Mouse (Mus musculus) liver, postnatal 0 days (tissue): ENCODE measurements around the gene Ski. TPM values are rescaled to one million over a fixed set of nuclear protein-coding genes. Genes with fewer than 3 reads are reported as not detected.

Experiments used
- ATAC-seq: fragments of 200-750 bp; cut with Nextera tagmentation; 2 replicates; pipeline ENCODE4 v1.8.0; 2017; ENCODE audit warnings: mild to moderate bottlenecking, moderate library complexity
- DNase-seq: peaks from one replicate; pipeline ENCODE4 v3.0.0-alpha.2; 2016
- H3K27ac ChIP-seq: fragments of 300-500 bp; sonication (generic); 2 replicates; pipeline ENCODE4 v1.5.1; 2014; ENCODE audit warnings: antibody characterized with exemption, moderate library complexity, mild to moderate bottlenecking, low read depth
- H3K27me3 ChIP-seq: fragments of 300-500 bp; sonication (generic); 2 replicates; pipeline ENCODE4 v1.6.1; 2014; ENCODE audit warnings: low read length, control low read depth, mixed read lengths; ENCODE audit not compliant: insufficient read depth
- H3K36me3 ChIP-seq: fragments of 300-500 bp; sonication (generic); replicated peaks from 2 replicates; pipeline ENCODE4 v1.6.1; 2014; ENCODE audit warnings: mild to moderate bottlenecking, control low read depth, low read length, moderate library complexity, mixed read lengths; ENCODE audit not compliant: insufficient read depth
- H3K4me1 ChIP-seq: fragments of 300-500 bp; sonication (generic); 2 replicates; pipeline ENCODE4 v1.6.1; 2014; ENCODE audit warnings: antibody characterized with exemption, mild to moderate bottlenecking, control low read depth; ENCODE audit not compliant: insufficient read depth
- H3K4me2 ChIP-seq: fragments of 300-500 bp; sonication (generic); 2 replicates; pipeline ENCODE4 v1.6.1; 2014; ENCODE audit warnings: low read depth, mild to moderate bottlenecking, low read length, moderate library complexity, mixed read lengths
- H3K4me3 ChIP-seq: fragments of 300-500 bp; sonication (generic); 2 replicates; pipeline ENCODE4 v1.5.1; 2014; ENCODE audit warnings: low read depth, low read length
- H3K9ac ChIP-seq: fragments of 300-500 bp; sonication (generic); replicated peaks from 2 replicates; pipeline ENCODE4 v1.6.1; 2014; ENCODE audit warnings: mild to moderate bottlenecking, moderate library complexity
- H3K9me3 ChIP-seq: fragments of 300-500 bp; sonication (generic); 2 replicates; pipeline ENCODE4 v1.6.1; 2016; ENCODE audit warnings: mild to moderate bottlenecking, control low read depth, low read length, mixed read lengths
- CTCF ChIP-seq: sonication (generic); IDR thresholded peaks from 2 replicates; pipeline ENCODE4 v1.5.1; 2016; ENCODE audit warnings: antibody characterized with exemption, low read depth
- EP300 ChIP-seq: IDR thresholded peaks from 2 replicates; pipeline ENCODE4 v1.6.1; 2016; ENCODE audit warnings: antibody characterized with exemption, low read depth, mild to moderate bottlenecking
- WGBS: fragments of 180-500 bp; shearing (Covaris S2); extraction: QIAGEN DNeasy Blood & Tissue Kit; methylation state at CpG from one replicate; pipeline ENCODE4 v1.1.7; 2014; ENCODE audit not compliant: insufficient replicate concordance; 5-methylcytosine and 5-hydroxymethylcytosine counted together
- polyA plus RNA-seq: library from polyadenylated mRNA; unstranded; fragments of >200 nt; fragmentation: Nextera tagmentation; extraction: Ambion mirVana; gene quantifications from 2 replicates; pipeline ENCODE4 v1.2.1, GENCODE M21; 2015

The Ski gene
- polyA plus RNA-seq, 1 experiment from 2014 or later, result 3.5 TPM

- ATAC-seq (no peak), DNase-seq (no peak)
- WGBS, result 64% methylated on average over 4 of the region's 4 CpGs
- Histone ChIP-seq H3K36me3 (no peaks in the 10 kb centered on the region), H3K27ac (no peak overlapping the region), H3K4me3 (no peak overlapping the region), H3K4me2 (no peak overlapping the region), H3K9ac (no peak overlapping the region), H3K9me3 (no peaks in the 10 kb centered on the region), H3K27me3 (no peaks in the 10 kb centered on the region), H3K4me1 (peaks cover 23% of the 10 kb centered on the region)
- TF ChIP-seq CTCF (no peak), EP300 (no peak)
Observed at GRCm38 (mm10) chr4:155148453-155148852, 73.9 kb downstream of the Ski start.

DNA sequence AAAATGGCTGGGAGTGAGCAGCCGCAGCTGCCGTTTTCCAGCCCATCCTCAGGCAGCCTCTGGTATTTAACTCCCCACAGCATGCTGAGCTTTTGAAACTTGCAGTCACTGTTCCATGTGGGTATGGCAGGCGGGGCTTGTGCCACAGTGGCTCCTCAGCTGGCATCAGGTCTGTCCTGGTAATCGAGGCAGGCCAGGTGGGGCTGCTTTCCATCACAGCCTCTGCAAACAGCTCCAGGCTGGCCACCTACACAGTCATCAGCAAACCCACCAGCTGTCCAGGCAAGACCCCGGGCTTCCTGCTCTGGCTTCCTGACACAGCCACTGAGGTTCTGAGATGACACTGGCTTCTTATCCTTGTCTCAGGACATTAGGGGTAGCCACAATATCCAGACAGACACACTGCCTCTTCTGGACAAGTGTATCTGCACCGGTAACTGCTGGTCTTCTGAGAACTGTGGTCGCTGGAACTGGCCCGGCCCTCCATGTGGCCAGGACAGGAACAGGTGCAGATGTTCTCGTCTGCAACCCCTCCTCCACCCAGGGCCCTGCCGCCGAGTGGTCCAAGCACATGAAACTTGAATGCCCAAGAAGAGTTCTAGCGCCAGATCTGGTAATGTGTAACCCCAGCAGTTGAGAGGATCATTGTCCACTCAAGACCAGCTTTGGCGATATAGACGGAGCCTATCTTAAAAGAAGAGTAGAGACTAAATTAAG, 76.1 kb downstream of the Ski start:
- Histone ChIP-seq H3K27me3 (no peaks in the 10 kb centered on the region), H3K4me3 (no peak overlapping the region), H3K36me3 (no peaks in the 10 kb centered on the region), H3K9me3 (no peaks in the 10 kb centered on the region), H3K9ac (no peak overlapping the region), H3K27ac (no peak overlapping the region), H3K4me1 (peaks cover 12% of the 10 kb centered on the region), H3K4me2 (no peak overlapping the region)
- ATAC-seq, result no peak
- no peak for DNase-seq
- TF ChIP-seq CTCF, result no peak
- 57% methylated on average over 14 of the region's 14 CpGs for WGBS

GRCm38 (mm10) chr4:155144548-155145180, 77.7 kb downstream of the Ski start:
- ATAC-seq (no peak), DNase-seq (no peak)
- 60% methylated on average over 4 of the region's 4 CpGs for WGBS
- Histone ChIP-seq H3K4me2 (no peak overlapping the region), H3K9ac (no peak overlapping the region), H3K4me1 (no peaks in the 10 kb centered on the region; the same call in 1 of the 2 replicates), H3K4me3 (no peak overlapping the region), H3K27ac (no peak overlapping the region; the same call in 1 of the 2 replicates), H3K27me3 (no peaks in the 10 kb centered on the region), H3K9me3 (no peaks in the 10 kb centered on the region), H3K36me3 (no peaks in the 10 kb centered on the region)
- TF ChIP-seq CTCF, result peak; percentile 15; the same call in 1 of the 2 replicates
- TF ChIP-seq EP300, result no peak

GRCm38 (mm10) chr4:155143871-155144502, 78.4 kb downstream of the Ski start:
- DNase-seq (no peak), ATAC-seq (peak; percentile 16; the same call in 1 of the 2 replicates)
- Histone ChIP-seq H3K9me3 (no peaks in the 10 kb centered on the region), H3K4me1 (peaks cover 3% of the 10 kb centered on the region; the same call in 1 of the 2 replicates), H3K4me2 (no peak overlapping the region), H3K27me3 (no peaks in the 10 kb centered on the region), H3K36me3 (no peaks in the 10 kb centered on the region), H3K9ac (no peak overlapping the region), H3K4me3 (no peak overlapping the region), H3K27ac (no peak overlapping the region)
- TF ChIP-seq CTCF, result no peak
- 76% methylated on average over 12 of the region's 12 CpGs for WGBS

DNA sequence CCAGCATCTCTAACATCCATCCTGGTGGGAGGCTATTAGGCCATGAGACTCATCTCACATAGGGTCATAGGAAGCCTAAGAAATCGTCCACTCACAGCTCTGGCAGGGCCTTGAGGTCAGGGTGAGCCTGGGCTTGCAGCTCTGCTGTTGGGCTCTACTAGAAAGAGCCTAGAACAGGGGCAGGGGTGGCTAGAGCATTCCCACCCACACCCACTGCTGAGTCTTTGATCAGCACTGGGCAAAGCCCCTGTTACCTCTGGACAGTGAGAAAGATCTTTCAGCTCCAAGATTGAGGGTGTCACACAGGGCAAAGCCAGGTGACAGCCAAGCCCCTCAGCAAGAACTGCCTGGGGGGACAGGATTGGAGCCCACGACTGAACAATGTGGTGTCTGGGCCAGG, 79.0 kb downstream of the Ski start:
- Histone ChIP-seq H3K9ac (no peak overlapping the region), H3K27ac (peak overlapping the region; percentile 34; the same call in 1 of the 2 replicates), H3K4me1 (peaks cover 3% of the 10 kb centered on the region; the same call in 1 of the 2 replicates), H3K4me3 (no peak overlapping the region), H3K36me3 (no peaks in the 10 kb centered on the region), H3K9me3 (no peaks in the 10 kb centered on the region), H3K27me3 (no peaks in the 10 kb centered on the region), H3K4me2 (no peak overlapping the region)
- no peak for DNase-seq
- TF ChIP-seq EP300, result no peak
- no peak for TF ChIP-seq CTCF
- WGBS, result 46% methylated on average over 2 of the region's 2 CpGs
- ATAC-seq, result no peak

DNA sequence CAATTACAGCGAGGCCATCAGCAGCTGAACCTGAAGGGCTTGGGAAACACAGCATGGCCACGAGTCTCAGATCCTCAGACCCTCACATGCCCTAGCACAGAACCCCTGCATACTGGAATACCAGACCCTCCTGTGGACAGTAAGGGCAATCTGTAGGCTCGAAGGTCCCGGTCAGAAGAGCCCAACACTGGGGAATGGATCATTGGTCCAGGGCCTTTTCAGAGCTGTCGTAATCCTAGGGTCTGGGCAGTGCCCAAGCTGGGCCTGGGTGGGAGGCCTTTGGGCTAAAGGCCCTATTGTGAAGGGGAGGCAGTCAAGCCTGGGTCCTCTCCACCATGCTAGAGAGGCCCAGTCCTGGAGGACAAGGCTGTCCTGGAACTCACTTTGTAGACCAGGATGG, 79.6 kb downstream of the Ski start:
- 79% methylated on average over 5 of the region's 5 CpGs for WGBS
- Histone ChIP-seq H3K4me1 (peaks cover 7% of the 10 kb centered on the region; the same call in 1 of the 2 replicates), H3K4me3 (no peak overlapping the region), H3K9me3 (no peaks in the 10 kb centered on the region), H3K27me3 (no peaks in the 10 kb centered on the region), H3K9ac (no peak overlapping the region), H3K27ac (no peak overlapping the region), H3K4me2 (no peak overlapping the region), H3K36me3 (no peaks in the 10 kb centered on the region)
- DNase-seq, result no peak
- no peak for ATAC-seq
- TF ChIP-seq CTCF (no peak), EP300 (no peak)
